Mouse (Mus musculus) heart, adult 8-10 months (tissue): ENCODE results near the gene Ramp3. TPM values are rescaled to one million over a fixed set of nuclear protein-coding genes. Genes with fewer than 3 reads are reported as not detected.

ENCODE experiments used
- DNase-seq: peaks from one replicate; pipeline ENCODE4 v3.0.0; 2022; ENCODE audit warnings: low spot score
- total RNA-seq, 4 experiments: library from RNA; stranded (reverse); gene quantifications; 2 replicates each; pipeline ENCODE4 v1.2.4; 2022

The Ramp3 gene
- total RNA-seq, 4 experiments from 2014 or later: 4.0 to 5.6 (median 5.5) TPM

DNA sequence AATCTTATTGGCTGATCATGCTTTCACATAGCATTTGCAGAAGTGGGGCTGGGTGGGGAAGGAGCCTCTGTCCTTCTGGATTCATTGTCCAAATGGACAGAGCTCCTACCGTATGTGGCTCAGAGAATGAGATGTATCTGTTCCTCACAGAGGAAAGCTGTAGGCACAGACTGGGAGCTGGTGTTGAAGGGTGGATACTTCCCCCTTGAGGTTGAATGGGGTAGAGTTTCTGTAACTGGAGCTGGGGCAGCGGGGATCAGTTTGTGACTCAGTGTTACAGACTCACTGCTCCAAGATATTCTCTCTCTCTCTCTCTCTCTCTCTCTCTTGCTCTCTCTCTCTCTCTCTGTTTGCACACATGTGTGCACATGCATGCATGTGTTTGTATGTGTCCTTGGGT lies 11.7 kb downstream of the Ramp3 start:
- DNase-seq: no peak

DNA sequence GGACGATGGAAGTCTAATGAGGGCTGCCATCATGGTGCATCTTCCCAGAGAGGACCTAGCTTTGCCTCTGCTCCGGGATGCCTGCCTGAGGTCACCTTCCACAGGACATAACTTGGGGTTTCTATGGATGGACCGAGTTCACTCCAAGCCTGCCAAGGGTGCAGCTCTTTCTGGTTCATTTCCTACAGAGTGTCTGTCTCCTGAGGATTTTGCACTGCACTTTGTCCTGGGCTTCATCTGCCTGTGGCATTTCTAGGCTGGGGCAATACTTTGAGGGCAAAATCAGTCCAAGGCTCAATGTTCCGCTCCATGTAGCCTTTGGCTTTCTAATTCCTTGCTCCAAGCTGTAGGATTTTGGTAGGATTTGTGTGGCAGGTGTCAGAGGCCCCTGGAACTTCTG lies 12.5 kb downstream of the Ramp3 start:
- DNase-seq: no peak

DNA sequence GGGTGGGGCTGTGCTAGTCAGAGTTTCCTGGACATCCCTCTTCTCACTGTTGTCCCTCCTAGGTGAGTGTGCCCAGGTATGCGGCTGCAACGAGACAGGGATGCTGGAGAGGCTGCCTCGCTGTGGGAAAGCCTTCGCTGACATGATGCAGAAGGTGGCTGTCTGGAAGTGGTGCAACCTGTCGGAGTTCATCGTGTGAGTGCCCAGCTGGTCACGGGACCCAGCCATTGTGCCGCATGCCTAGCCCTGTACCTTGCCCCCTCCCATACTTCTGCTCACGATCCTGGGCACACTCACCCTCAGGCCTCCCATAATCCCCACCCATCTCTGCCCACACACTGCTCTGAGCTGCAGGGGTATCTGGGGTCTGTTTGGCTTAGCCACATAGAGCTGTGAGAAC lies 16.4 kb downstream of the Ramp3 start:
- no peak for DNase-seq

GRCm38 (mm10) chr11:6675402-6675801 lies 17.1 kb downstream of the Ramp3 start:
- peak; percentile 57 for DNase-seq

GRCm38 (mm10) chr11:6676641-6677040 lies 18.3 kb downstream of the Ramp3 start:
- DNase-seq: no peak

GRCm38 (mm10) chr11:6677530-6677929 lies 19.2 kb downstream of the Ramp3 start:
- peak; percentile 29 for DNase-seq

GRCm38 (mm10) chr11:6679694-6680396 lies 21.5 kb downstream of the Ramp3 start:
- DNase-seq: peak; percentile 27

DNA sequence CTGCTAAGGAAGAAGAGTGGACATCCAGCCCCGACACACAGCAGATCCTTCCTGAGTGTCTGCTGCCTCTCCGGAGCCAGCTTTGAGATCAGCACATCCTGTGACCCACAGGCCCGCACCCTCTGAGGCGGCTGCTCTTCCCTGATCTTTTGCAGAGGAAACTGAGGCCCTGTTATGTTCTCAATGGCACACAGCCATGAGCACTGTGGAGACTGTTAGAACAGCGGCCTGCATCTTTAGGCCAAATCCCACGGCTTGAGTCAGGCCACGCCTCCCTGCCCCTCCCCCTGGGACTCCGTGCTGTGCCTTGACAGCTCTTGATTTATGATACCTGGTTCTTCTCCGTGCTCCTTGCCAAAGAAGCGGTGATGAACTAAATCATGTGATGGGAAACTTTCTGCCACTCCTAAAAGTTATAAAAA lies 22.1 kb downstream of the Ramp3 start:
- DNase-seq: peak; percentile 68

DNA sequence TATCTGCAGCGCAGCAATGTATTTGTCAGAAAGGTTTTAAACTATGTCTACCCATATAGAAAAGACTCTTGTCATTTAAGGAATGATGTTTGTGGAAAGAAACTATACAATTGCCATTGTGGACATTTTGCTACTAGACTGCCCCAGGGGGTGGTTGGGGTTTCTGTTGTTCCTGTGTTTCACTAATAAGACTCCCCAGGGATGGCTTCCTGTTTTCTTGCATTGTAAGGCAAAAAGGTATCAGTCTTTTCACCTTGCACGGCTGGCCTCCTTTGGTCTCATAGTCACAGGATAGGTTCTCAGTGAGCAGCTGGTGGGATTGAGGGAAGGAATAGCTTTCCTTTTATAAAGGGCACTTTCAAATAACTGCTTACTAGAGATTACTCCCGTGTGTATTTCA lies 26.4 kb downstream of the Ramp3 start:
- DNase-seq: no peak

DNA sequence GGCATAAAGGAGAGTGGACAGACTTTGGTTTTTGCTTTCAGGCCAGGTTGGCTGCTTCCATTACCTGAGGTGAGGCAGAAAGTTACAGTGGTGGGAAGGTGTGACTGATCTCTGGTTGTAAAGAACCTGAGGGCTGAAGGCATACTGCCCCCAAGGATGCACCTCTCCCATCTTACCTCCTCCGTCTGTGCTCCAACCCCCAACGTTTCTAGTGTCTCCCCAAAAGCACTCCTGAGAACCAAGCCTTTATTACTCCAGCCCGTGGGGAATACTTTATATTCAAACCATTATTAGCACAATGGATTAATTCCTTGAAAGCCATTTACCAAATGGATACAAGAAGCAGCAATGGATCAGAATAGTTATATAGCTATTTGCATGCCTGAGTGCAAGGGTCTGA lies 30.6 kb downstream of the Ramp3 start:
- DNase-seq: no peak

- DNase-seq: no peak
These were observed 34.0 kb downstream of the Ramp3 start for GRCm38 (mm10) chr11:6692341-6692740.

DNA sequence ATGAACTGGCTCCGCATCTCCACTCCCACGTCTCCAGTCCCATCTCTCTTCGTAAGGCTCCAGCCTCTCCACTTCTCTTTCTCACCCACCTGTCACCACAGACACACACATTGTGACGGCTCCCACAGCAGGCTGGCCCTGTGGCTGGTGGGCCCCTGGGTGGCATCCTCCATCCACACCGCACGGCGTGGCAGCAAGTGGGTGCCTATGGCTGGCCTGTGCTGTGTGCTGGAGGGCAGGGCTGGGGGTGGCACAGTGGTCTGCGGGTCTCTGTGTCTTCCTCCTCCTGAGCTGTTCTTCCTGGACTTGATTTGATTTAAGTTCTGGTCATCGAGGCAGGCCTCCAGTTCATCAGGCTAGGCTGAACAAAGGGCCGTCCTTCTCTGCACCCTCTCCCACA lies 35.8 kb downstream of the Ramp3 start:
- DNase-seq: no peak

GRCm38 (mm10) chr11:6695176-6695575 lies 36.9 kb downstream of the Ramp3 start:
- DNase-seq: peak; percentile 48

DNA sequence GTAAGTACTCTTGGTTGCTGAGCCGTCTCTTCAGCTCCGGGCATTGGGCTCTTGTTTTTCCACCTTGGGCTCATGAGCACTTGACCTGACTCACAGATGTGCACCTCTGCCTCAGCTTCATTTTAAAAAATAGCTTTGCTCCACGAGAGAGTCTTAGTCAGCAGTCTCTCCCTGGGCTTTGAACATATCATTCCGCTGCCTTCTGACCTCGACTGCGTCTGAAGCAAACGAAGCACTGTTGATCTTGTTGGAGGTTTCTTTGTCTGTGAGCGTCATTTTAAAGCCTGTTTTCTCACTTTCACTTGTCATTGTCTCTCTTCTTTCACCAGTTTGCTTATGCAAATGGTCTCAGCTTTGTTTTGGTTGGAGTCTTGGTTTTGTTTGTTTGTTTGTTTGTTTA lies 38.2 kb downstream of the Ramp3 start:
- no peak for DNase-seq

DNA sequence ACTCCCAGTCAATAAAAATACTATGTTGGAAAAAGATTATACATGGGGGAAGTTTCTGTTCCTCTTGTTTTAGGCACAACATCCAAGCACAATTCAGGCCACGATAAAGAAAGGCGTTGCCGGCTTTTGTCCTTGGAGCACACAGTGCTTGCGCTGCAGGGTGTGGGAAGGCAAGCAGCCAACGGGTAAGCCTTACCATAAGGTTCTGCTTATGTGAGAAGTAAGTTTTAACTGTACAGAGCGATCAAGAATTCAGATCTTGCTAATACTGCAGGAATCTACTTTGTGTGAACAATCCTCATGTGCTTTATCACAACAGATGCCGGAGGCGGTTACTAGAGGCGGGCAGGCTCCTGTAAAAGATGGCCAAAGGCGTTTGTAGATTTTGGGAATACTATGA lies 39.4 kb downstream of the Ramp3 start:
- no peak for DNase-seq

DNA sequence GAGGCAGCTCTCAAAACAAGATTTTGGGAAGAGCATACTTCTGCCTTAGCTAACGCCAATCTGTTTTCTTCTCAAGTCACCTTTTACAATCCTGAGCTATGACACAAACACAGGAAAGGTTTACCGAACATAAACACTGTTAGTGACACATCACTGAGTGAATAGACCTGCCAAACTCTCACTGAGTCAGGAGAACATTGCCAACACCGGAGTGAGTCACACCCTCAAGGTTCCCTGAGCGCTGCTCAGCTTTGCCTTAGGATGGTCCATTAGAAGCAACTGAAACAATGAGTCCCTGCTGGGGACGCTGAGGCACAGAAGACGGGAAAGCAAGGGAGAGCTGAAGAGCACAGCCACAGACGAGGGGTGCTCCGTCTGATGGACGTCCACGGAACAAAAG lies 40.0 kb downstream of the Ramp3 start:
- DNase-seq: no peak

DNA sequence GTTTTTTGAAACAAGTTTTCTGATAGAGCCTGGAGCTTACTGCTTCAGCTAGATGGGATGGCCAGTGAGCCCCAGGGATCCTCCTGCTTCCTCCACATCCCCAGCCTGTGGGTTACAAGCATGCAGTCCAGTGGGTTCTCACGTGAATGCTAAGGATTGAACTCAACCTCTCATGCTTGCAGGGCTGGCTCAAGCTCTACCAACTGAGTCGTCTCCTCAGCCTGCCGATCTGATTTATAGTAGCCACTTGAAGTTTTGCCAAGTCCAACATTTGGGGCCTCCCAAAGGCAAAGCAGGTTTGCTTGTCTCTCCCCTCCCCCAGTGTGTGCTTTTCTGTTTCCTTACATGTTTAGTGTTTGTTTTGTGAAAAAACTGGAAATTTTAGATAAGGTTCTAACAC lies 43.9 kb downstream of the Ramp3 start:
- no peak for DNase-seq

GRCm38 (mm10) chr11:6704851-6705250 lies 46.5 kb downstream of the Ramp3 start:
- no peak for DNase-seq

DNA sequence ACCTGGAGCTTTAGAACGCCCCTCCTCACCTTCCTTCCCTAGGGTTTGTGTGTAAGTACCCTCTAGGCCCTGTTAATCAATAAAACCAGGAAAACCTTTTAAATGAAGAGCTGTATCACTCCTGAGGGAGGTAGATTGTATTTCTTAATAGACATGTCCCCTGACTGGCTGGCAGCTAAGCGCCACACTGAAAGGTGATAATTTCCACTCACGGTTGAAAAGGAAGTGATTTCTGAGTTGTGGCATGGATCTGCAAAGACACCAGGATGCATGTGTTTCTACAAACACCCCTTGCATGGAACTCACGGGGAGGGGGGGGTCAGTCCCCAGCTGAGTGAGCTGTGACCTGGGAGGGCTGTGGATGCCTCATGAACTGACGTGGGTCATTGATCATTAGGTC lies 47.2 kb downstream of the Ramp3 start:
- DNase-seq: no peak

GRCm38 (mm10) chr11:6706796-6707195 lies 48.5 kb downstream of the Ramp3 start:
- no peak for DNase-seq

DNA sequence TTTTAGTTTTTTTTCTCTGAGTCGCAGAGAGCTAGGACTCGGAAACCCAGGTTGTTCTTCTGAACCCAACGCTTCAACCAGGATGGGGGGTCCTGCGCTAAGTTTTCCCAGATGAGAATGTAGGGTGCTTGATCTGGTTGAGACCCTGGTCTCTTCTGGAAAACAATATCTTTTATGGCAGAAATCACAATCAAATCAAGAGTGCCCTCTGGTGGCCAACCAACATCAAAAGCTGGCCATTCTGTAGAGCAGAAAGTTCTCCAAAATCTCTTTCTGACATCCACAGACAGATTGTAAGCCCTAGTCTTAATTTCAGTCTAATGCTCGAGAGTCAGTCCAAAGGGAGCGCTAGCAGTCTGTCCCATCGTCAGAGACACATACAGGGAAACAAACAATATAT lies 50.1 kb downstream of the Ramp3 start:
- no peak for DNase-seq

- DNase-seq: no peak
These were observed 52.1 kb downstream of the Ramp3 start for GRCm38 (mm10) chr11:6710409-6710808.

GRCm38 (mm10) chr11:6720746-6721145 lies 62.4 kb downstream of the Ramp3 start:
- DNase-seq: no peak

- DNase-seq: no peak
These were observed 68.6 kb downstream of the Ramp3 start for GRCm38 (mm10) chr11:6726921-6727320.
